Mouse (Mus musculus) limb, embryonic 15.5 days (tissue): ENCODE results near the gene Gm49027. TPM values are rescaled to one million over a fixed set of nuclear protein-coding genes. Genes with fewer than 3 reads are reported as not detected.

Experiments used
- ATAC-seq: fragments of 200-750 bp; cut with Nextera tagmentation; 2 replicates; pipeline ENCODE4 v1.8.0; 2017; ENCODE audit warnings: low read depth, moderate TSS enrichment; ENCODE audit not compliant: insufficient number of reproducible peaks, low FRiP score, low TSS enrichment
- H3K27ac ChIP-seq: fragments of 300-500 bp; sonication (generic); 2 replicates; pipeline ENCODE4 v1.5.1; 2015; ENCODE audit warnings: moderate library complexity, mild to moderate bottlenecking, inconsistent platforms
- H3K27me3 ChIP-seq: fragments of 300-500 bp; sonication (generic); 2 replicates; pipeline ENCODE4 v1.6.1; 2015; ENCODE audit warnings: inconsistent platforms
- H3K36me3 ChIP-seq: fragments of 300-500 bp; sonication (generic); 2 replicates; pipeline ENCODE4 v1.6.1; 2015; ENCODE audit warnings: inconsistent platforms
- H3K4me1 ChIP-seq: fragments of 300-500 bp; sonication (generic); 2 replicates; pipeline ENCODE4 v1.6.1; 2015; ENCODE audit warnings: inconsistent platforms
- H3K4me2 ChIP-seq: fragments of 300-500 bp; sonication (generic); 2 replicates; pipeline ENCODE4 v1.6.1; 2015; ENCODE audit warnings: mild to moderate bottlenecking, inconsistent platforms
- H3K4me3 ChIP-seq: fragments of 300-500 bp; sonication (generic); 2 replicates; pipeline ENCODE4 v1.5.1; 2015; ENCODE audit warnings: mild to moderate bottlenecking, inconsistent platforms
- H3K9ac ChIP-seq: fragments of 300-500 bp; sonication (generic); 2 replicates; pipeline ENCODE4 v1.6.1; 2015; ENCODE audit warnings: inconsistent platforms
- H3K9me3 ChIP-seq: fragments of 300-500 bp; sonication (generic); 2 replicates; pipeline ENCODE4 v1.6.1; 2016; ENCODE audit warnings: inconsistent platforms
- WGBS: fragments of 180-500 bp; shearing (Covaris S2); methylation state at CpG from one replicate; pipeline ENCODE4 v1.1.7; 2015; 5-methylcytosine and 5-hydroxymethylcytosine counted together
- polyA plus RNA-seq: library from polyadenylated mRNA; unstranded; fragments of >200 nt; fragmentation: Nextera tagmentation; extraction: Ambion mirVana; gene quantifications from 2 replicates; pipeline ENCODE4 v1.2.1, GENCODE M21; 2015

Gm49027 gene
- 0.44 and 0.46 TPM in 2 replicates for polyA plus RNA-seq

DNA sequence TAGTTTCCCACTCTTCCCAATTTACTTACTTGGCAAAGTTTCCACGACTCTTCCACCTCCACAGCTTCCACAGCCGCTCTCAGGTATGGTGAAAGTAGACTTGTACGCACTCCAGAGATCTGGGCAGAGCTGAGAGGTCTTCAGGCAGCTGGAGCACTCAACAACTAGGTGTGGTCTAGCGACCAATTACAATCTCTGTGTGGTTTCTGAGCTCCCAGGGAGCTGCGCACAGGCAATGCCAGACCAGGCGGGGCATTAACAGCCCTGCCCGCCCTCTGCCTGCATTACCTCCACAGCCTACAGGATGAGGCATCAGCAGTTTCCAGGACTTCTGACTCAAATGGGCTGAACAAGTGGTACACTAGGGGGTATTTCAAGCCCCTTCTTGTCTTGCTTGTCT, at the start of gene Gm49027:
Gene Gm49027 (minus strand): TSS at position 208 of the 400 bp plus-strand sequence.
- peak within 1 kb of the TSS; percentile 94 for H3K4me3 ChIP-seq
- 89% methylated on average over 7 of the region's 7 CpGs for whole genome bisulfite sequencing
- no peak within 1 kb of the TSS for H3K9ac ChIP-seq
- no peak within 1 kb of the TSS for H3K27ac ChIP-seq
- ATAC-seq = no peak
- peaks cover 27% of the 10 kb centered on the region for H3K36me3 ChIP-seq
- peaks cover 22% of the 10 kb centered on the region for H3K4me1 ChIP-seq
- H3K27me3 ChIP-seq = no peaks in the 10 kb centered on the region
- peak within 1 kb of the TSS; percentile 91 for H3K4me2 ChIP-seq
- H3K9me3 ChIP-seq = no peaks in the 10 kb centered on the region

DNA sequence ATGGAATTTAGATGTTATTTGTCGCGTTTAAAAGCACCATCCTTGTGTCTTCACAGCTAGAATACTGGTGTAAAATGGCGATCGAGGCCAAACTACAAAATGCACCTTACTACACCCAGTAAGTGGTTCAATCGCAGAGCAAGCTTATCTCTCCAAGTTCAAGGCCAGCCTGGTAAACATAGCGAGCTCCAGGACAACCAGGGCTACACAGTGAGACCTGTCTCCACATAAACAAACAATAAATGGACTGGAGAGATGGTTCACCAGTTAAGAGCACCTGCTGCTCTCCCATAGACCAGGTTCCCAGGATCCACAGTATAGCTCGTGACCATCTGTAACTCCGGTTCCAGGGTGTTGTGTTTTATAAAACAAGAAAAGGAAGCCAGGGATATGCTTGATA, 48.1 kb upstream of the Gm49027 start:
- Histone ChIP-seq H3K27ac (no peak overlapping the region), H3K4me1 (peaks cover 13% of the 10 kb centered on the region), H3K9me3 (no peaks in the 10 kb centered on the region), H3K9ac (no peak overlapping the region), H3K36me3 (peaks cover 23% of the 10 kb centered on the region), H3K4me3 (peak overlapping the region; percentile 97), H3K4me2 (peak overlapping the region; percentile 89), H3K27me3 (no peaks in the 10 kb centered on the region)
- ATAC-seq = no peak
- 64% methylated on average over 8 of the region's 8 CpGs for WGBS

DNA sequence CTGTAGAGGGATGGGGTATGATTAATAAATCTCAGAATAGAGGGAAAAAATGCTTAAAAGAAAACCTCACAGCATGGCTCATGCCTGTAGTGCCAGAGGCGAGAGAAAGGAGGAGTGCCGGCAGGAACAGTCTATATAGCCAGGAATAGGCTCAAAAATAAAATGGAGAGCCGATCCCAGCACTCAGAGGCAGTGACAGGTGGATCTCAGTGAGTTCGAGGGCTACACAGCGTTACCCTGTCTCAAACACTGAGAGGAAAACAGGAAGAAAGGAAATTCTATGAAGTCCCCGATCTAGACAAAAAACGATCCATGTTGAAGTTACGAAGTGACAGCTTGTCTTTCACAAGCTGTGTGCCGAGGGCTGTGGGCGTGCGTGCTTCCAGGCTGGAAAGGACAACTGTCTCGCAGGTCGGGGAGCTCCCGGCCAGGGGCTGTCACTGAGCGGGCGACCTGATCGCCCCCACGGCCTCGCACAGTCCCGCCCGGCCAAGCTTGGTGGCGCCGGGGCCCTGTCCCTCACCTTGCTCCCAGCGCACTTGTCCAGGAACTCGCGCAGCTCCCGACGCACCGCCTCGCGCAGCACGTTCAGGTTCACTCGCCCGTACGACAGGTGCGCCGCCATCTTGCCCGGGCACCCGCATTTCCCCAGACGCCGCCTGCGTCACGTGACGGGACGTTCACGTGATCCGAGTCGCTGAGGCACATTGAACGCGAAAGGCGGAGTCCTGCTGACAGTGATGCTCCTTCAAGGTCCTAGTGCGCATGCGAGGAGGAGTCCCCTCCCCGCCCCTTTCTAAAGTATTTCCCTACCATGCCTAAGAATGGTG, 47.3 kb upstream of the Gm49027 start, which contains the start of gene Vps33a:
Gene Vps33a (minus strand): TSS at position 682 of the 830 bp plus-strand sequence.
- peak; percentile 85 for ATAC-seq
- WGBS = under 1% methylated on average over 54 of the region's 54 CpGs
- Histone ChIP-seq H3K4me1 (peaks cover 13% of the 10 kb centered on the region), H3K4me2 (peak within 1 kb of the TSS; percentile 89), H3K9me3 (no peaks in the 10 kb centered on the region), H3K27ac (peak within 1 kb of the TSS; percentile 66), H3K4me3 (peak within 1 kb of the TSS; percentile 97), H3K9ac (peak within 1 kb of the TSS; percentile 79), H3K27me3 (no peaks in the 10 kb centered on the region), H3K36me3 (peaks cover 30% of the 10 kb centered on the region)

DNA sequence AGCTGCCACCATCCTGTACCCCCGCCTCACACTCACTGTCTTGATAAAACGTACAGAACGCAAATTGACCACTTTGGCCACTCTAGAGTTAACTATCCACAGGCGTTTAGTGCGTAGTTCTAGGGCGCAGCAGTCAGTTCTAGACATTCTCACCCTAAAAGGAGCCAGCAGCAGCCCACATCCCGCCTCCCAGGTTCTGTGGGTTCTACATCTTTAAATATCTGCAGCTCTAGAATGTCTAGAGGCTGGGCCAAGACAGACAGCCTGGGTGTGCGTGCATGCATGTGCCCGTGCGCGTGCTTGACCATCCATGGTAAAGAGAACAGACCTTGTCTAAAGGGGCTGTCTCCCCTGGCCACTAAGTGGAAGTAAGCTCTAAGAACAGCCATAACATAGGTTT, 35.8 kb upstream of the Gm49027 start:
- no peak overlapping the region for H3K4me2 ChIP-seq
- H3K4me1 ChIP-seq = no peaks in the 10 kb centered on the region
- peaks cover 81% of the 10 kb centered on the region for H3K36me3 ChIP-seq
- H3K27me3 ChIP-seq = no peaks in the 10 kb centered on the region
- no peak overlapping the region for H3K9ac ChIP-seq
- no peaks in the 10 kb centered on the region for H3K9me3 ChIP-seq
- 93% methylated on average over 11 of the region's 11 CpGs for WGBS
- H3K27ac ChIP-seq = no peak overlapping the region
- no peak for ATAC-seq
- no peak overlapping the region for H3K4me3 ChIP-seq

DNA sequence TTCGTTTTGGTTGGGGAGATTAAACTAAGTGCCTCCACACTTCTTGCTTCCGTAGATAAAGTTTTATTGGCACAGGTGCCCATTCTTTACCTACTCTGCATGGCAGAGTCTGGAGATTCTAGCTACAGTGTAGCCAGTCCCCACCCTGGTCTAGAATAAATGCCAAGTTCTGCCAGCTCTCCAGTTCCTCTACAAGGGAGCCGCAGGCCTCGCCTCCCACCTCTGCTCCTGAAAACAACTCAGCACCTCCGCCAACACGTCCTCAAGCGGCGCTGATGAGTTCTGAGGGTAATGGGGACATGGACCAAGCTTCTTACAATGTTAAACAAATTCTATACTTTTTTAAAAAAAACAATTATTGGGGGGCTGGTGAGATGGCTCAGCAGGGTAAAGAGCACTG, 34.3 kb upstream of the Gm49027 start:
- no peak for ATAC-seq
- Histone ChIP-seq H3K4me1 (no peaks in the 10 kb centered on the region), H3K27me3 (no peaks in the 10 kb centered on the region), H3K4me2 (no peak overlapping the region), H3K27ac (no peak overlapping the region), H3K9ac (no peak overlapping the region), H3K4me3 (no peak overlapping the region), H3K9me3 (no peaks in the 10 kb centered on the region), H3K36me3 (peaks cover 78% of the 10 kb centered on the region)
- WGBS = 89% methylated on average over 8 of the region's 8 CpGs

DNA sequence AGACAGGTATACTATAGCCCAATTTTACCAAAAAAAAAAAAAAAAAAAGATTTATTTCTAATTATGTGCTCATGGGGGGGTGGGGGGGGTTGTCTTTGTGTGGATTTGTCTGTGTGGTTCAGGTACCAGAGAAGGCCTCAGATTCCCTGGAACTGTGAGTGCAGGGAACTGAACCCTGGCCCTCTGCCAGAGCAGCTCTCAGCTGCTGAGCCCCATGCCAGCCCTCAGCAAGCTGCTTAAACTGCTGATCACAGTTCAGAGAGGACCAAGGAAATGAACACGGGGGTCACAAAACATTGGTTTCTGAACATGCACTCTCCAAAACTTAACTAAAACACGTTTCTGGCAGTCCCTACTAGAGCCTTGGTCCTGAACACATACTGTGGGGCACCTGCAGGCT, 31.2 kb upstream of the Gm49027 start:
- 65% methylated on average over 2 of the region's 2 CpGs for WGBS

DNA sequence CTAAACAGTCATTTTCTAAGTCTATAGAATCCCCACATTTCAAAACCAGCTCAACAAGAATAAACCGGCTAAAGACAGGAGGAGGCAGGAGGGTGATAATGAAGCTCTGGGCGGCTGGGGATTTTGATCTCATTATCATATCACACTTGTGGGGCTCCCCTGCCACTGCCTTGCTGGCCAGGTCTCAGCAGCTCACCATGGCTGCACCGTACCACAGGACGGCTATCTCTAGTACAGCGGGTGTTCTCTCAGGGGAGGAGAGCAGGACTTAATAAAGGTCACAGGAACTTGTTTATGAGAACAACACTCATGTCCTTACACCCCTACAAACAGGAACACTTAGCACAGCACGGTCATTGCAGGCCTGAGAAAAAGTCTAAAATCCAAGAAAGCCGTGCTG, 30.4 kb upstream of the Gm49027 start:
- Histone ChIP-seq H3K4me3 (no peak overlapping the region), H3K27ac (no peak overlapping the region), H3K4me1 (no peaks in the 10 kb centered on the region), H3K4me2 (no peak overlapping the region), H3K9me3 (no peaks in the 10 kb centered on the region), H3K27me3 (no peaks in the 10 kb centered on the region), H3K36me3 (peaks cover 44% of the 10 kb centered on the region), H3K9ac (no peak overlapping the region)
- WGBS = 88% methylated on average over 7 of the region's 7 CpGs
- no peak for ATAC-seq

More for the DNA sequence above, 31.2 kb upstream of the Gm49027 start:
- H3K9ac ChIP-seq = no peak overlapping the region
- no peak overlapping the region for H3K4me2 ChIP-seq
- H3K27me3 ChIP-seq = no peaks in the 10 kb centered on the region
- H3K9me3 ChIP-seq = no peaks in the 10 kb centered on the region
- H3K4me3 ChIP-seq = no peak overlapping the region
- no peak overlapping the region for H3K27ac ChIP-seq
- no peak for ATAC-seq
- H3K36me3 ChIP-seq = peaks cover 52% of the 10 kb centered on the region
- H3K4me1 ChIP-seq = no peaks in the 10 kb centered on the region

DNA sequence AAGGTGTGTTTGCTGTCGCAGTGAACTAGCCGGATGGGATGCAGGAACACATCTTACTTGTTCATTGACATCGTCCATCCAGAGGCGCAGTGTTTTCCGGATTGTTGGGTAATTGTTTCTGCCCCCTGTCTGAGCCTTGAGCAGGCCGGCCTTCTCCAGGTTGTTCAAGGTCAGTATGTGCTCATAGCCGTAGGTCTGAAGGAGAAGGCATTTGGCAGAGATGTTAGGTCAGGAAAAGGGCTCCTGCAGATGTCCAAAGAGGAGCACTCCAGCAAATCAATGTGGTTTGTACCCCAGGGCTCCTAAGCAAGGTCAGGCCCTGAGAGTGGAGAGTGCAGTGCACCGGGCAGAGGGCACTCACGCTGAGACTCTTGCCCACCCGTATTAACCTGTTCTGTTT, 8.5 kb upstream of the Gm49027 start:
- Histone ChIP-seq H3K27me3 (no peaks in the 10 kb centered on the region), H3K36me3 (peaks cover 81% of the 10 kb centered on the region), H3K27ac (no peak overlapping the region), H3K4me3 (no peak overlapping the region), H3K9me3 (no peaks in the 10 kb centered on the region), H3K4me2 (no peak overlapping the region), H3K4me1 (no peaks in the 10 kb centered on the region), H3K9ac (no peak overlapping the region)
- 91% methylated on average over 10 of the region's 10 CpGs for WGBS
- no peak for ATAC-seq

DNA sequence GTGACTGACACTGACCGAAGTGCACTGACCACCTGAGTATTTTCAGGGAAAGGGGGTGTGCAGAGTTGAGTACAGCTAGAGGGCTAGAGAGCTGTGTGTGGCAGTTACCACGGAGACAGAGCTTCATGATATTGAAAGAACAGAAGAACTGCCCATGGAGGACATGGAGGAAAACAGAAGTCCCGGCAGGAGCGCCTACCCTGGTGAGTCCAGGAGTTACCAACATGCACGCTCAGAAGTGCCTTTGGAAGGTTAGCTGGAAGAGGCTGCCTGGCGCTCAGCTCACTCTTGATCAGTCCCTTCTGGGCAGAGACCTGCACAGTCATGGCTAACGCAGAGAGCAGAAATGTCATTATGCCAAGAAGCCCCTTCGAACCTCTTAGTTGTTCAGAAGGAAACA, 4.8 kb upstream of the Gm49027 start:
- WGBS = 90% methylated on average over 8 of the region's 8 CpGs
- Histone ChIP-seq H3K27me3 (no peaks in the 10 kb centered on the region), H3K4me2 (no peak overlapping the region), H3K4me1 (no peaks in the 10 kb centered on the region), H3K4me3 (no peak overlapping the region), H3K9me3 (no peaks in the 10 kb centered on the region), H3K9ac (no peak overlapping the region), H3K36me3 (peaks cover 73% of the 10 kb centered on the region), H3K27ac (no peak overlapping the region)
- ATAC-seq = no peak

DNA sequence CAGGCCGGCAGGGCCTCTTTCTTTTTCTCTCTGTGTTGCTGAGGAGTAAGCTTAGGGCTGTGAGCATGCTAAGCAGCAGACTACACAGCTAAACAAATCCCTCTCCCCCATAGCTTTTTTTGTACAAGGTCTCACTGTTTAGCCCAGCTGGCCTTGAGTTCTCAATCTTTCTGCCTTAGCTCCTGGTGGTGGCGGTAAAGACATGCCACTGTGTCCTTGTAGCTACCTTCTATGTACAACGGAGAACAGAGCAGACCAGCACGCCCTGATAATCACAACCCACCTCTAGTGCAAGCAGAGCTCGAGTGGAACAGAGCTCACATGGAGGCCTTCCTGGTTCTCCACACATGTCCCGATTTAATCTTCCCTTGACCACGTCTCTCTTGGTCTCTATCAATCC, 3.4 kb upstream of the Gm49027 start:
- Histone ChIP-seq H3K4me2 (no peak overlapping the region), H3K4me1 (peaks cover 5% of the 10 kb centered on the region), H3K27ac (no peak overlapping the region), H3K4me3 (no peak overlapping the region), H3K27me3 (no peaks in the 10 kb centered on the region), H3K9me3 (no peaks in the 10 kb centered on the region), H3K36me3 (peaks cover 60% of the 10 kb centered on the region), H3K9ac (no peak overlapping the region)
- WGBS = 76% methylated on average over 7 of the region's 7 CpGs
- no peak for ATAC-seq

DNA sequence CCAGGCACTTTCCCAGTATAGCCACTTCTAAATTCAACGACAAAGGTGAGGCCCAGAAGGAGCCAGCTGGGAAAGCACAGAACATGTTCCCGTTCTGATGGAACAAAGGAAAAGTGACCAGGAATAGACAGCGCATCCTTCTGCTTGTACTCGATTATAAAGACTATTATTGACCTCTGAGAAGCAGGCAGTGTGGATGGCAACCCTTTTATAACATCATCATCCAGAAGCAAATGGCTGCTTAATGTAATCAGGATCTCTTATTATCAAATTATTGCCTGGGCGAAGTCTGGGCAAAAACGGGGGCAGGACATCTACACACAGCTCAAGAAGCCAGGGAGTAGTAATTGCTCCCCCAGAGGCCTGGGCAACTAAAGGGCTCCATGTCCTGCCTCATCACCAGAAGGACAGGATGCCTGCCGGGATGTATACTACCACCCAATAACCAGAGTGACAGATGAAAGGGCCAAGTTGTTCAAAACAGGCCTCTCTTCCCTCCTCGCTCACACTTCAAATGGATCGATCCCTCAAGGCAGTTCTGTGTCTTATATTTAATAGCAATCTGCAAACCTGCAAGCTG, 718 bp upstream of the Gm49027 start:
- Histone ChIP-seq H3K36me3 (peaks cover 34% of the 10 kb centered on the region), H3K9me3 (no peaks in the 10 kb centered on the region), H3K4me1 (peaks cover 22% of the 10 kb centered on the region), H3K9ac (no peak overlapping the region), H3K4me2 (no peak overlapping the region), H3K27me3 (no peaks in the 10 kb centered on the region), H3K27ac (no peak overlapping the region), H3K4me3 (no peak overlapping the region)
- WGBS = 88% methylated on average over 9 of the region's 9 CpGs
- ATAC-seq = no peak

DNA sequence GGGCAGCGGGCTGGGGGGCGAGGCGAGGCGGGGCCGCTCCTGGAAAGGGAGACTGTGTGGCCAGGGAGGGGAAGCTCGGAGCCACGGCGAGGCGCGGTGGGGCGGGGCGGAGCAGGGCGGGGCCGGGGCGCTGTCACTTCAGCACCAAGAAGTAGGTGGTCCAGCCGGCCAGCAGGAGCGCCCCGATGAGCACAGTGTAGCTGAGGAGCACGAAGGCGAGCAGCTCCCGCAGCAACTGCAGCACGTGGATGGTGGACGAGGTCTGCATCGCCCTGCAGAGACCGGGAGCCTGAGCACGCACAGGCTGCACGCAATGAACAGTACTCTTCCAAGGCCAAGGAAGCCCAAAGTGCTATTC, 916 bp downstream of the Gm49027 start:
- H3K9me3 ChIP-seq = no peaks in the 10 kb centered on the region
- H3K27me3 ChIP-seq = no peaks in the 10 kb centered on the region
- H3K4me1 ChIP-seq = peaks cover 22% of the 10 kb centered on the region
- H3K36me3 ChIP-seq = peaks cover 21% of the 10 kb centered on the region
- under 1% methylated on average over 16 of the region's 27 CpGs for WGBS
- H3K9ac ChIP-seq = no peak overlapping the region
- H3K4me3 ChIP-seq = peak overlapping the region; percentile 94
- no peak overlapping the region for H3K27ac ChIP-seq
- ATAC-seq = peak; percentile 91
- H3K4me2 ChIP-seq = peak overlapping the region; percentile 91
